Mouse (Mus musculus) kidney, adult 2 months (tissue): Measurements from ENCODE around the gene Siglec1.

ENCODE experiments used
- CTCF ChIP-seq: fragments of 200-500 bp; conservative IDR thresholded peaks from 2 replicates; pipeline ENCODE4 v1.5.1; 2011; ENCODE audit warnings: low read depth, mild to moderate bottlenecking, control low read depth, low read length, moderate library complexity, mixed read lengths; ENCODE audit not compliant: insufficient read depth, insufficient read length
- POLR2A ChIP-seq: fragments of 200-500 bp; IDR thresholded peaks from one replicate; pipeline ENCODE4 v1.6.1; 2011; ENCODE audit warnings: low read depth, low read length, control low read depth

DNA sequence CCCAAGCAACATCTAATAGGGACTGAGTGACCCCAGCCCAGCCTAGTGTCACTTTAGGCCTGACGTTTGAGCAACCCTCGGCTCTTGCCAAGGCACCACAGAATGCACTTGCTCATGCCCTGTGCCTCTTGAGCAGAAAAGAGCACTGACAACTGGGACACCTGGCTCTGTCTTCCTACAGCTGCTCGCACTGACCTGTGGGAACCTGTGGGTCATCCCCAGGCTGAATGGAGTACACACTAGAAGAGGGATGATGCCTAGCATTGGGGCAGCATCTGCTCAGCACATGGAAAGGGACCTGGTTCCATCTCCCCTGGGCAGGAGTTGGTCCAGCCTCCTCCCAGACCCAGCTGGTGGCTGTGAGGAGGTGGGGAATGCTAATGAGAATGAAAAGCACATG is 59.6 kb downstream of the Siglec1 start:
- TF ChIP-seq POLR2A (no peak), CTCF (no peak)
